Mouse (Mus musculus) spleen, adult 2 months (tissue): ENCODE results near the gene Bcat1.

Experiments
- CTCF ChIP-seq: fragments of 200-500 bp; IDR thresholded peaks from 2 replicates; pipeline ENCODE4 v1.5.1; 2011; ENCODE audit warnings: mild to moderate bottlenecking, inconsistent platforms; ENCODE audit not compliant: insufficient read depth, insufficient read length, insufficient replicate concordance; ENCODE audit errors: extremely low read depth
- POLR2A ChIP-seq: fragments of 200-500 bp; IDR thresholded peaks from 2 replicates; pipeline ENCODE4 v1.6.1; 2011; ENCODE audit warnings: low read depth, low read length, inconsistent platforms

DNA sequence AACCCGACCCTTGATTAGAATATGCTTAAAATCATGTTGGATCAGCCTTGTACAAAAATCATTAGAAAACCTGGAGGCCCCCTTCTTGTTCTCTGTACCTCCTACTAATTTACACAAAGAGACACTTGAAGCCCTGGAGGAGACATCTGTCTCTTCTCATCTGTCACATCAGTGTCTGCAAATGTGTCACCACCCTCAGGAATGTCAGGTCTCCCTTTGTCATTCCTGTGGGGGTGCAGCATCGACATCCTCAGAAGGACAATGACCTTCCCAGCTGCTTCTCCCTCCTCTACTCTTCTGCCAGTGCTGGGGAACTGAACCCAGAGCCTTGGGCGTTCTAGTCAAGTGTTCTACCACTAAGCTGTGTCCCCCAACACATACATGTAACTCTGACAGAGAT is 83.9 kb downstream of the Bcat1 start:
- no peak for TF ChIP-seq POLR2A
- TF ChIP-seq CTCF = no peak
